Mouse (Mus musculus) small intestine, adult 2 months (tissue): ENCODE measurements around the gene Sik1.

ENCODE experiments used
- CTCF ChIP-seq: fragments of 200-500 bp; IDR thresholded peaks from 2 replicates; pipeline ENCODE4 v1.5.1; 2012; ENCODE audit warnings: low read depth, mild to moderate bottlenecking, control low read depth, inconsistent platforms, low read length, moderate library complexity, mixed read lengths; ENCODE audit not compliant: insufficient replicate concordance, insufficient read length; ENCODE audit errors: extremely low read depth
- POLR2A ChIP-seq: fragments of 200-500 bp; IDR thresholded peaks from 2 replicates; pipeline ENCODE4 v1.6.1; 2012; ENCODE audit warnings: low read depth, mild to moderate bottlenecking, control low read depth, inconsistent platforms, low read length, moderate library complexity

GRCm38 (mm10) chr17:31811333-31811732, 44.3 kb downstream of the Sik1 start:
- TF ChIP-seq CTCF (no peak), POLR2A (no peak)
